Mouse (Mus musculus): ENCODE data around the gene Smlr1.
A peak's percentile ranks its signal among the peaks of the same experiment; 100 is the strongest.

Gene Smlr1

GRCm38 (mm10) chr10:25535891-25536331 is at the start of gene Smlr1:
TSS of gene Smlr1 (minus strand) at chr10:25536267.
- no peak for DNase-seq

GRCm38 (mm10) chr10:25584899-25585298 is 48.8 kb upstream of the Smlr1 start:
- DNase-seq, result peak; percentile 15 to 31

- DNase-seq, result no peak
Observed at GRCm38 (mm10) chr10:25580066-25580465, 44.0 kb upstream of the Smlr1 start.

GRCm38 (mm10) chr10:25571319-25572240 is 35.5 kb upstream of the Smlr1 start:
- DNase-seq, result no peak

- no peak for DNase-seq
Observed at GRCm38 (mm10) chr10:25552936-25553335, 16.9 kb upstream of the Smlr1 start.

- no peak for DNase-seq
Observed at GRCm38 (mm10) chr10:25541097-25541496, 5.0 kb upstream of the Smlr1 start.

- DNase-seq, result no peak
Observed at GRCm38 (mm10) chr10:25539771-25540168, 3.7 kb upstream of the Smlr1 start.

- peak in 1 of 2 experiments; percentile 6 for DNase-seq
Observed at GRCm38 (mm10) chr10:25539146-25539770, 3.2 kb upstream of the Smlr1 start.

GRCm38 (mm10) chr10:25538738-25539137 is 2.7 kb upstream of the Smlr1 start:
- no peak for DNase-seq

- no peak for DNase-seq
Observed at GRCm38 (mm10) chr10:25536621-25537020, 554 bp upstream of the Smlr1 start.

- no peak for DNase-seq
Observed at GRCm38 (mm10) chr10:25534467-25534866, 1.6 kb downstream of the Smlr1 start.

- no peak for DNase-seq
Observed at GRCm38 (mm10) chr10:25533513-25534246, 2.4 kb downstream of the Smlr1 start.

- DNase-seq, result no peak
Observed at GRCm38 (mm10) chr10:25533105-25533504, 3.0 kb downstream of the Smlr1 start.

- no peak for DNase-seq
Observed at GRCm38 (mm10) chr10:25531335-25531734, 4.7 kb downstream of the Smlr1 start.

GRCm38 (mm10) chr10:25527126-25527525 is 8.9 kb downstream of the Smlr1 start:
- DNase-seq, result no peak

- no peak for DNase-seq
Observed at GRCm38 (mm10) chr10:25526622-25527021, 9.4 kb downstream of the Smlr1 start.

GRCm38 (mm10) chr10:25526156-25526555 is 9.9 kb downstream of the Smlr1 start:
- no peak for DNase-seq

GRCm38 (mm10) chr10:25523727-25524126 is 12.3 kb downstream of the Smlr1 start:
- DNase-seq, result no peak

GRCm38 (mm10) chr10:25520428-25520827 is 15.6 kb downstream of the Smlr1 start:
- no peak for DNase-seq

GRCm38 (mm10) chr10:25519954-25520353 is 16.1 kb downstream of the Smlr1 start:
- no peak for DNase-seq

- DNase-seq, result no peak
Observed at GRCm38 (mm10) chr10:25513821-25514220, 22.2 kb downstream of the Smlr1 start.

- no peak for DNase-seq
Observed at GRCm38 (mm10) chr10:25503250-25503649, 32.8 kb downstream of the Smlr1 start.

Data from cerebellum, postnatal 36 days (tissue).